In genomic region chrX:143044296-143044695, GRCm38 (mm10) we compare ENCODE assay signal across 25 mouse cellular contexts. TPM values are rescaled to one million over a fixed set of nuclear protein-coding genes. Genes with fewer than 3 reads are reported as not detected.
DNase-seq lines count a peak whose midpoint lies in the region; ATAC-seq lines count a peak whose summit lies in the region.
"Had no signal": no experiment of that assay in that cellular context is flagged by ENCODE, and none has a peak within 500 bp of the region (broad histone marks: within the 10 kb centered on the region; RNA-seq: fewer than 3 reads in every experiment).

No protein-coding gene starts in this region.

- WGBS in liver, embryonic 16.5 days (ENCODE audit: insufficient replicate concordance): 44% methylated on average over 4 of the region's 4 CpGs

- no peaks in the 10 kb centered on the region for H3K9me3 ChIP-seq in liver, embryonic 16.5 days (replicated peaks; ENCODE audit: control insufficient read depth, low read length)
- H3K9me3 ChIP-seq: embryonic facial prominence, embryonic 13.5 days; forebrain, embryonic 10.5 days; G1E; heart, embryonic 12.5 days; hindbrain, embryonic 13.5 days; limb, embryonic 10.5 days; midbrain, embryonic 12.5 days had no signal

- peak overlapping the region; percentile 72 for H3K27ac ChIP-seq in liver, embryonic 16.5 days (ENCODE audit: low read length)
- H3K27ac ChIP-seq: embryonic facial prominence, embryonic 13.5 days; forebrain, embryonic 10.5 days; hindbrain, embryonic 13.5 days; limb, embryonic 10.5 days; midbrain, embryonic 12.5 days had no signal

- peaks cover 8% of the 10 kb centered on the region for H3K4me1 ChIP-seq in liver, embryonic 16.5 days (ENCODE audit: control insufficient read depth, low read depth, low read length)
- H3K4me1 ChIP-seq: embryonic facial prominence, embryonic 13.5 days; hindbrain, embryonic 13.5 days; midbrain, embryonic 12.5 days had no signal

- no peak overlapping the region for H3K4me2 ChIP-seq in liver, embryonic 16.5 days (ENCODE audit: low read depth, low read length)
- H3K4me2 ChIP-seq: embryonic facial prominence, embryonic 13.5 days; heart, embryonic 12.5 days; hindbrain, embryonic 13.5 days; lung, embryonic 14.5 days; midbrain, embryonic 12.5 days had no signal

- H3K9ac ChIP-seq in liver, embryonic 16.5 days (ENCODE audit: low read depth, low read length): no peak overlapping the region
- H3K9ac ChIP-seq: embryonic facial prominence, embryonic 13.5 days; heart, embryonic 12.5 days; hindbrain, embryonic 13.5 days; lung, embryonic 14.5 days; midbrain, embryonic 12.5 days had no signal

- H3K4me3 ChIP-seq in liver, embryonic 16.5 days (ENCODE audit: low read depth, low read length): no peak overlapping the region
- H3K4me3 ChIP-seq: embryonic facial prominence, embryonic 13.5 days; forebrain, embryonic 10.5 days; heart, embryonic 12.5 days; hindbrain, embryonic 13.5 days; limb, embryonic 10.5 days; midbrain, embryonic 12.5 days had no signal

- DNase-seq in spleen, postnatal 36 days (ENCODE audit: low spot score in 2 of 2): peak; percentile 21 to 32
- DNase-seq in spleen, postnatal 14 days (ENCODE audit: low spot score in 2 of 2): no peak
- DNase-seq in lung, adult 18-20 months: no peak
- DNase-seq in right cerebral cortex, postnatal 10 days (ENCODE audit: low spot score in 2 of 2): no peak
- no peak for DNase-seq in cerebellum, adult 8-10 months
- DNase-seq: adrenal gland, postnatal 36 days; cerebellum, adult 9-10 months; heart, postnatal 14 days; kidney, adult 8-10 months; kidney, postnatal 14 days; layer of hippocampus, adult 9-11 months; lung, embryonic 14.5 days; lung, postnatal 4 days; retina, postnatal 1 day; thymus, postnatal 14 days had no signal

- peak; percentile 100 for ATAC-seq in erythroid progenitor cell, adult 5-6 weeks (replicated peaks; ENCODE audit: low FRiP score, poor library complexity, severe bottlenecking)
- ATAC-seq in liver, embryonic 16.5 days (ENCODE audit: low read depth): peak; percentile 95

- H3K27me3 ChIP-seq in liver, embryonic 16.5 days (ENCODE audit: control insufficient read depth, insufficient read depth, low read depth, low read length): no peaks in the 10 kb centered on the region
- H3K27me3 ChIP-seq: heart, embryonic 12.5 days had no signal

- no peaks in the 10 kb centered on the region for H3K36me3 ChIP-seq in liver, embryonic 16.5 days (ENCODE audit: control insufficient read depth, insufficient read depth)
- H3K36me3 ChIP-seq: embryonic facial prominence, embryonic 13.5 days; forebrain, embryonic 10.5 days; G1E; heart, embryonic 12.5 days; hindbrain, embryonic 13.5 days; limb, embryonic 10.5 days; midbrain, embryonic 12.5 days had no signal

RNA-seq across cellular contexts. Expression of gene Rtl9, which starts 55.1 kb away (rescaled TPM):
- total RNA-seq in erythroid progenitor cell, adult 5-6 weeks (2015; ENCODE audit: low replicate concordance): not detected in 2 replicates
- total RNA-seq in erythroid progenitor cell, adult 5-6 weeks (2017; ENCODE audit: low replicate concordance): not detected in 2 replicates
- polyA plus RNA-seq in liver, embryonic 16.5 days (2015; fragmentation: Nextera tagmentation; extraction: Ambion mirVana): 0.02 TPM in 1 of 2 replicates, not detected in the other
- total RNA-seq: G1E; granulocyte monocyte progenitor cell, adult 5-6 weeks had no signal
- polyA plus RNA-seq: G1E had no signal

Comparison
In these comparisons a context has a peak if more than half of its experiments do, and no peak if none do; other contexts are left out.
1. DNase-seq: peak in spleen, postnatal 36 days (2 of 2); none in spleen, postnatal 14 days (0 of 2), lung, adult 18-20 months (0 of 2), right cerebral cortex, postnatal 10 days (0 of 2) and cerebellum, adult 8-10 months (single experiment).